Comparison of ENCODE assay signal across 10 mouse cellular contexts in genomic region chr4:134663052-134663451, GRCm38 (mm10). TPM values are rescaled to one million over a fixed set of nuclear protein-coding genes. Genes with fewer than 3 reads are reported as not detected.
A peak's percentile ranks its signal among the peaks of the same experiment; 100 is the strongest.
DNase-seq lines count a peak whose midpoint lies in the region; ATAC-seq and TF ChIP-seq lines count a peak whose summit lies in the region.
"Had no signal": no experiment of that assay in that cellular context is flagged by ENCODE, and none has a peak within 500 bp of the region (broad histone marks: within the 10 kb centered on the region; RNA-seq: fewer than 3 reads in every experiment).

No protein-coding gene starts in this region.

- no peak for TF ChIP-seq CTCF in Patski (IDR thresholded peaks at IDR 0.05)
- TF ChIP-seq CTCF in layer of hippocampus, adult 2 months (conservative IDR thresholded peaks at IDR 0.05): no peak

- in situ Hi-C loops in Patski (cut with MboI; ENCODE audit: low pct_unique_long_range_greater_than_20kb): no loop called here

- H3K9me3 ChIP-seq in embryonic facial prominence, embryonic 14.5 days (ENCODE audit: control insufficient read depth, low read length): no peaks in the 10 kb centered on the region
- H3K9me3 ChIP-seq in embryonic facial prominence, embryonic 10.5 days: no peaks in the 10 kb centered on the region
- H3K9me3 ChIP-seq in heart, embryonic 12.5 days (replicated peaks): no peaks in the 10 kb centered on the region
- no peaks in the 10 kb centered on the region for H3K9me3 ChIP-seq in liver, embryonic 13.5 days (replicated peaks)
- H3K9me3 ChIP-seq in hindbrain, embryonic 11.5 days (ENCODE audit: control insufficient read depth, low read length): no peaks in the 10 kb centered on the region

- H3K4me2 ChIP-seq in embryonic facial prominence, embryonic 14.5 days (ENCODE audit: low read depth, low read length): no peak overlapping the region
- peak overlapping the region; percentile 45 for H3K4me2 ChIP-seq in heart, embryonic 12.5 days
- no peak overlapping the region for H3K4me2 ChIP-seq in liver, embryonic 13.5 days
- H3K4me2 ChIP-seq in hindbrain, embryonic 11.5 days (replicated peaks; ENCODE audit: low read depth, low read length): no peak overlapping the region

- WGBS in embryonic facial prominence, embryonic 14.5 days: 56% methylated on average over 10 of the region's 10 CpGs
- 63% methylated on average over 10 of the region's 10 CpGs for WGBS in embryonic facial prominence, embryonic 10.5 days
- WGBS in heart, embryonic 12.5 days: 10% methylated on average over 10 of the region's 10 CpGs
- WGBS in liver, embryonic 13.5 days (ENCODE audit: insufficient replicate concordance): 31% methylated on average over 10 of the region's 10 CpGs
- 70% methylated on average over 10 of the region's 10 CpGs for WGBS in hindbrain, embryonic 11.5 days

- CTCF ChIA-PET in Patski (lab: Charles Lee): no interaction called here

- H3K9ac ChIP-seq in embryonic facial prominence, embryonic 14.5 days (ENCODE audit: low read depth, low read length): no peak overlapping the region
- peak overlapping the region; percentile 48 for H3K9ac ChIP-seq in heart, embryonic 12.5 days
- no peak overlapping the region for H3K9ac ChIP-seq in liver, embryonic 13.5 days
- no peak overlapping the region for H3K9ac ChIP-seq in hindbrain, embryonic 11.5 days (ENCODE audit: low read depth, low read length)

- no peak overlapping the region for H3K27ac ChIP-seq in embryonic facial prominence, embryonic 14.5 days (replicated peaks; ENCODE audit: low read depth, low read length)
- no peak overlapping the region for H3K27ac ChIP-seq in embryonic facial prominence, embryonic 10.5 days (replicated peaks)
- peak overlapping the region; percentile 90 for H3K27ac ChIP-seq in heart, embryonic 12.5 days (ENCODE audit: poor library complexity, severe bottlenecking)
- no peak overlapping the region for H3K27ac ChIP-seq in liver, embryonic 13.5 days
- H3K27ac ChIP-seq in hindbrain, embryonic 11.5 days (ENCODE audit: low read depth, low read length): no peak overlapping the region
- no peak overlapping the region for H3K27ac ChIP-seq in layer of hippocampus, adult 2 months

- DNase-seq in embryonic facial prominence, embryonic 14.5 days (ENCODE audit: low spot score): peak; percentile 78
- no peak for DNase-seq in embryonic facial prominence, embryonic 10.5 days (ENCODE audit: low spot score)
- DNase-seq in Patski (ENCODE audit: low read depth, low spot score): peak; percentile 71
- DNase-seq in liver, embryonic 13.5 days: peak; percentile 17
- DNase-seq in right cerebral cortex, postnatal 4 days: no peak
- no peak for DNase-seq in hindbrain, embryonic 11.5 days (ENCODE audit: low spot score)
- DNase-seq in layer of hippocampus, adult 2 months (ENCODE audit: low spot score in 2 of 2): no peak
- DNase-seq: kidney, postnatal 4 days; thymus, postnatal 4 days had no signal

- no peaks in the 10 kb centered on the region for H3K27me3 ChIP-seq in embryonic facial prominence, embryonic 14.5 days (replicated peaks; ENCODE audit: control insufficient read depth, insufficient read depth, low read length)
- H3K27me3 ChIP-seq in embryonic facial prominence, embryonic 10.5 days (replicated peaks; ENCODE audit: low read depth, poor library complexity, severe bottlenecking): peaks cover 22% of the 10 kb centered on the region; the same call in 1 of the 2 replicates
- H3K27me3 ChIP-seq in Patski: no peaks in the 10 kb centered on the region
- no peaks in the 10 kb centered on the region for H3K27me3 ChIP-seq in heart, embryonic 12.5 days (replicated peaks)
- H3K27me3 ChIP-seq in liver, embryonic 13.5 days: 0 out of 2 replicates have a peak, but pooled peaks cover 4% of the 10 kb centered on the region
- peaks cover 4% of the 10 kb centered on the region; the same call in 1 of the 2 replicates for H3K27me3 ChIP-seq in hindbrain, embryonic 11.5 days (ENCODE audit: control insufficient read depth, insufficient read depth, low read length)

- POLR2A ChIA-PET in Patski (lab: Charles Lee): interaction anchor here (0.6 to 0.7 kb wide), 2 partner anchors 14 to 76 kb away, joined by 3 to 4 read pairs; no protein-coding TSS in a partner anchor

- peak; percentile 61 for ATAC-seq in embryonic facial prominence, embryonic 14.5 days (ENCODE audit: low read depth)
- peak; percentile 35 for ATAC-seq in Patski
- peak; percentile 81 for ATAC-seq in heart, embryonic 12.5 days (ENCODE audit: insufficient number of reproducible peaks, low FRiP score)
- peak; percentile 48; the same call in 1 of the 2 replicates for ATAC-seq in liver, embryonic 13.5 days (ENCODE audit: low read depth)
- ATAC-seq in hindbrain, embryonic 11.5 days (ENCODE audit: low FRiP score): no peak

- no peak overlapping the region for H3K4me3 ChIP-seq in embryonic facial prominence, embryonic 14.5 days (ENCODE audit: low read depth, low read length)
- no peak overlapping the region for H3K4me3 ChIP-seq in embryonic facial prominence, embryonic 10.5 days
- no peak overlapping the region for H3K4me3 ChIP-seq in heart, embryonic 12.5 days
- no peak overlapping the region for H3K4me3 ChIP-seq in liver, embryonic 13.5 days (replicated peaks)
- no peak overlapping the region for H3K4me3 ChIP-seq in hindbrain, embryonic 11.5 days (ENCODE audit: low read depth, low read length)
- H3K4me3 ChIP-seq in layer of hippocampus, adult 2 months: no peak overlapping the region

- H3K4me1 ChIP-seq in embryonic facial prominence, embryonic 14.5 days (ENCODE audit: control insufficient read depth, insufficient read depth, low read length): peaks cover 19% of the 10 kb centered on the region
- H3K4me1 ChIP-seq in embryonic facial prominence, embryonic 10.5 days: peaks cover 45% of the 10 kb centered on the region
- H3K4me1 ChIP-seq in heart, embryonic 12.5 days (replicated peaks): peaks cover 69% of the 10 kb centered on the region
- H3K4me1 ChIP-seq in liver, embryonic 13.5 days (replicated peaks): peaks cover 22% of the 10 kb centered on the region
- peaks cover 20% of the 10 kb centered on the region for H3K4me1 ChIP-seq in hindbrain, embryonic 11.5 days (replicated peaks; ENCODE audit: control insufficient read depth, insufficient read depth, low read length)

- H3K36me3 ChIP-seq in embryonic facial prominence, embryonic 14.5 days (ENCODE audit: control insufficient read depth, insufficient read depth, low read length): no peaks in the 10 kb centered on the region
- H3K36me3 ChIP-seq in embryonic facial prominence, embryonic 10.5 days (replicated peaks): no peaks in the 10 kb centered on the region
- no peaks in the 10 kb centered on the region for H3K36me3 ChIP-seq in heart, embryonic 12.5 days
- H3K36me3 ChIP-seq in liver, embryonic 13.5 days: no peaks in the 10 kb centered on the region
- no peaks in the 10 kb centered on the region for H3K36me3 ChIP-seq in hindbrain, embryonic 11.5 days (ENCODE audit: control insufficient read depth, insufficient read depth, low read length)

RNA-seq across cellular contexts. Expression of gene Man1c1, which starts 41.0 kb away (rescaled TPM):
- 5.1 and 6.5 TPM in 2 replicates for polyA plus RNA-seq in embryonic facial prominence, embryonic 14.5 days (2014; fragmentation: Nextera tagmentation; extraction: Ambion mirVana)
- polyA plus RNA-seq in embryonic facial prominence, embryonic 10.5 days (2016; fragmentation: Nextera tagmentation; extraction: Ambion mirVana): 2.6 and 2.8 TPM in 2 replicates
- 16.2 TPM for polyA plus RNA-seq in Patski (2021)
- 11.6 and 12.2 TPM in 2 replicates for polyA plus RNA-seq in heart, embryonic 12.5 days (2016; fragmentation: Nextera tagmentation; extraction: Ambion mirVana)
- polyA plus RNA-seq in liver, embryonic 13.5 days (2015; fragmentation: Nextera tagmentation; extraction: Ambion mirVana): 1.2 and 1.3 TPM in 2 replicates
- polyA plus RNA-seq in hindbrain, embryonic 11.5 days (2014; fragmentation: Nextera tagmentation; extraction: Ambion mirVana): 3.8 and 5.3 TPM in 2 replicates
- total RNA-seq in layer of hippocampus, adult 2 months (2021): 10 to 100 TPM; 22.1 to 25.1 TPM

Comparison
In these comparisons a context has a peak if more than half of its experiments do, and no peak if none do; other contexts are left out.
1. DNase-seq: peak in embryonic facial prominence, embryonic 14.5 days (single experiment), Patski (single experiment) and liver, embryonic 13.5 days (single experiment); none in embryonic facial prominence, embryonic 10.5 days (single experiment), right cerebral cortex, postnatal 4 days (single experiment), hindbrain, embryonic 11.5 days (single experiment) and layer of hippocampus, adult 2 months (0 of 2).